Mouse (Mus musculus) hindbrain, embryonic 12.5 days (tissue): ENCODE data around the gene Arid2. TPM values are rescaled to one million over a fixed set of nuclear protein-coding genes. Genes with fewer than 3 reads are reported as not detected.
"Not testable (repeated sequence)": the region's sequence is repeated elsewhere in the genome, so short reads cannot be mapped to it uniquely, and the experiment has no call there.

Source experiments
- ATAC-seq: fragments of 200-750 bp; cut with Nextera tagmentation; 2 replicates; pipeline ENCODE4 v1.8.0; 2017; ENCODE audit warnings: moderate TSS enrichment; ENCODE audit not compliant: low FRiP score
- H3K27ac ChIP-seq: fragments of 300-500 bp; sonication (generic); 2 replicates; pipeline ENCODE4 v1.5.1; 2016; ENCODE audit warnings: mild to moderate bottlenecking
- H3K27me3 ChIP-seq: fragments of 300-500 bp; sonication (generic); 2 replicates; pipeline ENCODE4 v1.6.1; 2016; ENCODE audit warnings: mild to moderate bottlenecking
- H3K36me3 ChIP-seq: fragments of 300-500 bp; sonication (generic); 2 replicates; pipeline ENCODE4 v1.6.1; 2016; ENCODE audit warnings: mild to moderate bottlenecking
- H3K4me1 ChIP-seq: fragments of 300-500 bp; sonication (generic); 2 replicates; pipeline ENCODE4 v1.6.1; 2016
- H3K4me2 ChIP-seq: fragments of 300-500 bp; sonication (generic); replicated peaks from 2 replicates; pipeline ENCODE4 v1.6.1; 2016; ENCODE audit warnings: mild to moderate bottlenecking
- H3K4me3 ChIP-seq: fragments of 300-500 bp; sonication (generic); 2 replicates; pipeline ENCODE4 v1.5.1; 2016; ENCODE audit warnings: mild to moderate bottlenecking
- H3K9ac ChIP-seq: fragments of 300-500 bp; sonication (generic); 2 replicates; pipeline ENCODE4 v1.6.1; 2016; ENCODE audit warnings: mild to moderate bottlenecking, moderate library complexity
- H3K9me3 ChIP-seq: fragments of 300-500 bp; sonication (generic); replicated peaks from 2 replicates; pipeline ENCODE4 v1.6.1; 2016; ENCODE audit warnings: mild to moderate bottlenecking
- WGBS: fragments of 180-500 bp; shearing (Covaris S2); methylation state at CpG from one replicate; pipeline ENCODE4 v1.1.7; 2016; 5-methylcytosine and 5-hydroxymethylcytosine counted together
- polyA plus RNA-seq: library from polyadenylated mRNA; unstranded; fragments of >200 nt; fragmentation: Nextera tagmentation; extraction: Ambion mirVana; gene quantifications from 2 replicates; pipeline ENCODE4 v1.2.1, GENCODE M21; 2016

Arid2 gene
- polyA plus RNA-seq, 1 experiment from 2014 or later = 37.3 TPM

GRCm38 (mm10) chr15:96398333-96398732 lies 111.0 kb downstream of the Arid2 start:
- Histone ChIP-seq H3K9ac (no peak overlapping the region), H3K27ac (no peak overlapping the region), H3K36me3 (peaks cover 60% of the 10 kb centered on the region), H3K4me2 (no peak overlapping the region), H3K9me3 (no peaks in the 10 kb centered on the region), H3K4me1 (no peaks in the 10 kb centered on the region), H3K4me3 (no peak overlapping the region), H3K27me3 (no peaks in the 10 kb centered on the region)
- no peak for ATAC-seq
- 89% methylated on average over 10 of the region's 10 CpGs for WGBS

DNA sequence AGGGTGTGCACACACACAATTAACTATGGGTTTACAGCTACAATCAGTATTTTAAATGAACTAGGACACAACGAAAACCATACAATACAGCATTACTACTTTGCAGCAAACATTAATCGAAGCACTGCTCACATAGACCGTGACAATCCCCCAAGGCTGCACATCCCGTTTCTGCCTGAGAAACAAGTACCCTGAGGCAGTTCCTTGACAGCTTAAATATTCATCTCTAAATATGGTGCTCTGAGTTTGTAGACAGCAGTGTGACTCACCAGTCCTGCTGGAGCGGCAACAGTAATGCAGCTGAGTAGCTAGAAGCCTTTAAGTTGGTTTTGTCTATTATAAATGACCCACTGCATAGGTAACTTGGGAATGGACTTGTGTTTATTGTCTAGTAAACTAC lies 118.2 kb downstream of the Arid2 start:
- H3K27ac ChIP-seq = no peak overlapping the region
- no peak for ATAC-seq
- H3K27me3 ChIP-seq = no peaks in the 10 kb centered on the region
- H3K4me1 ChIP-seq = no peaks in the 10 kb centered on the region
- H3K4me2 ChIP-seq = no peak overlapping the region
- peaks cover 38% of the 10 kb centered on the region for H3K36me3 ChIP-seq
- H3K9ac ChIP-seq = no peak overlapping the region
- WGBS = 83% methylated on average over 5 of the region's 5 CpGs
- no peaks in the 10 kb centered on the region for H3K9me3 ChIP-seq
- no peak overlapping the region for H3K4me3 ChIP-seq

GRCm38 (mm10) chr15:96406253-96406652 lies 118.9 kb downstream of the Arid2 start:
- Histone ChIP-seq H3K36me3 (peaks cover 39% of the 10 kb centered on the region), H3K4me1 (no peaks in the 10 kb centered on the region), H3K9me3 (no peaks in the 10 kb centered on the region), H3K27ac (no peak overlapping the region), H3K27me3 (no peaks in the 10 kb centered on the region), H3K4me3 (no peak overlapping the region), H3K9ac (no peak overlapping the region), H3K4me2 (no peak overlapping the region)
- WGBS = 79% methylated on average over 4 of the region's 4 CpGs
- ATAC-seq = no peak

- H3K9ac ChIP-seq = no peak overlapping the region
- 86% methylated on average over 2 of the region's 2 CpGs for WGBS
- ATAC-seq = no peak
- no peak overlapping the region for H3K27ac ChIP-seq
- H3K27me3 ChIP-seq = no peaks in the 10 kb centered on the region
- H3K4me2 ChIP-seq = no peak overlapping the region
- no peaks in the 10 kb centered on the region for H3K4me1 ChIP-seq
- peaks cover 41% of the 10 kb centered on the region for H3K36me3 ChIP-seq
- H3K9me3 ChIP-seq = no peaks in the 10 kb centered on the region
- no peak overlapping the region for H3K4me3 ChIP-seq
These were observed 119.8 kb downstream of the Arid2 start for GRCm38 (mm10) chr15:96407151-96407550.

DNA sequence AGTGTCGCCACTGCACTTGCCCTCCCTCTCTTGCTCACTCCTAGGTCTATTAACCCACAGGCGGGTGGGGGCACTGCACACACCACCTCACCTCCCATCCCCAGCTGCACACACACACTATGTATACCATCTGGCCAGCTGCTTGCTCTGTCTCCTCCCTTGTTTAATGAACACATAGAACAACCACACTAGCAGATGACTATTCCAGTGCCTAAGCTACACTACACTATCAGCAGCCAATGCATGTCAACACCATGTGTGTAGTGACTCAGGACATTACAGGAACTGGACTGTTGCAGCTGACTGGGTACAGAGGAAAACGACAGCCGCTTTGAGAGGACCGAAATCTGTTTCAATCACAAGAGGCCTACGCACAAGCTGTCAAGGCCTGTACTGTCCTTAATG lies 121.4 kb downstream of the Arid2 start:
- H3K4me1 ChIP-seq = no peaks in the 10 kb centered on the region
- peaks cover 43% of the 10 kb centered on the region for H3K36me3 ChIP-seq
- H3K9ac ChIP-seq = no peak overlapping the region
- no peaks in the 10 kb centered on the region for H3K27me3 ChIP-seq
- no peaks in the 10 kb centered on the region for H3K9me3 ChIP-seq
- H3K27ac ChIP-seq = no peak overlapping the region
- no peak overlapping the region for H3K4me2 ChIP-seq
- no peak overlapping the region for H3K4me3 ChIP-seq
- ATAC-seq = no peak
- 91% methylated on average over 6 of the region's 6 CpGs for WGBS

DNA sequence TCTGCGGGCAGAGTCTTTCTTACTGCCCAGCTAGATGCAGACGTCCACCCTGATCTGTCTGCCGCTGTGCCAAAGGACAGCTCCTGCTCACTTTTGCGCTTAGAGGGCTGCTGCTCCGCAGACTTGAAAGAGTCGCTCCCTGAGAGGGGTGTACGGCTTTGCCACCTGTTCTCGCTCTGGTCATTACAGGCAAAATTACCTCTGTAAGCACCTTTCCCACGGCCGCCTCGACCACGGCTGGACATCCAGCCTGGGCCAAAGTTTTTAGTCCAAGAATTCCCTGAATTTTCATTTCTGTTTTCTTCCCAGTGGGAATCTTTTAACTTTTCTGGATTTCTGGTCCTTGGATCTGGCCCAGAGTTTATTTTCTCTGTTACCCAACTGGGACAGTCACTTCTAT lies 130.8 kb downstream of the Arid2 start:
- H3K9me3 ChIP-seq = no peaks in the 10 kb centered on the region
- H3K9ac ChIP-seq = no peak overlapping the region
- peaks cover 86% of the 10 kb centered on the region for H3K36me3 ChIP-seq
- WGBS = 95% methylated on average over 12 of the region's 12 CpGs
- no peak for ATAC-seq
- no peak overlapping the region for H3K4me2 ChIP-seq
- H3K27ac ChIP-seq = no peak overlapping the region
- H3K4me3 ChIP-seq = no peak overlapping the region
- no peaks in the 10 kb centered on the region for H3K27me3 ChIP-seq
- H3K4me1 ChIP-seq = no peaks in the 10 kb centered on the region

- ATAC-seq = no peak
- Histone ChIP-seq H3K36me3 (peaks cover 69% of the 10 kb centered on the region), H3K9ac (no peak overlapping the region), H3K27me3 (no peaks in the 10 kb centered on the region), H3K4me2 (no peak overlapping the region), H3K9me3 (no peaks in the 10 kb centered on the region), H3K27ac (no peak overlapping the region), H3K4me1 (no peaks in the 10 kb centered on the region), H3K4me3 (no peak overlapping the region)
- 98% methylated on average over 8 of the region's 8 CpGs for WGBS
These were observed 132.6 kb downstream of the Arid2 start for GRCm38 (mm10) chr15:96419920-96420319.

DNA sequence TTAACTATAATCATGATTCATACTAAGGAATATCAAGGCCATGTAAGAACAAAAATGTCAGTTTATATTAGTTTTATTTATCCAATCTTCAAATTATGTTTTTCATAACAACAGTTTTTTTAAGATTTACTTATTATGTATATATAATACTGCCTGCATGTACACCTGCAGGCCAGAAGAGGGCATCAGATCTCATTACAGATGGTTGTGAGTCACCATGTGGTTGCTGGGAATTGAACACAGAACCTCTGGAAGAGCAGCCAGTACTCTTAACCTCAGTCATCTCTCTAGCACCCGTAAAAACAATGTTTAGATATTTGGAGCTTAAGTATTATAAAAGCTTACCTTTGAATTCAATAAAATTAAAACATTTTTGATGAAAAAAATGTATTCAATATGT lies 146.9 kb downstream of the Arid2 start:
- no peak overlapping the region for H3K4me3 ChIP-seq
- no peaks in the 10 kb centered on the region; the same call in 1 of the 2 replicates for H3K9me3 ChIP-seq
- H3K27me3 ChIP-seq = no peaks in the 10 kb centered on the region
- H3K27ac ChIP-seq = no peak overlapping the region
- peaks cover 39% of the 10 kb centered on the region for H3K36me3 ChIP-seq
- WGBS = 98% methylated on average over 1 of the region's 1 CpGs
- H3K4me2 ChIP-seq = no peak overlapping the region
- H3K9ac ChIP-seq = no peak overlapping the region
- ATAC-seq = no peak
- H3K4me1 ChIP-seq = no peaks in the 10 kb centered on the region

DNA sequence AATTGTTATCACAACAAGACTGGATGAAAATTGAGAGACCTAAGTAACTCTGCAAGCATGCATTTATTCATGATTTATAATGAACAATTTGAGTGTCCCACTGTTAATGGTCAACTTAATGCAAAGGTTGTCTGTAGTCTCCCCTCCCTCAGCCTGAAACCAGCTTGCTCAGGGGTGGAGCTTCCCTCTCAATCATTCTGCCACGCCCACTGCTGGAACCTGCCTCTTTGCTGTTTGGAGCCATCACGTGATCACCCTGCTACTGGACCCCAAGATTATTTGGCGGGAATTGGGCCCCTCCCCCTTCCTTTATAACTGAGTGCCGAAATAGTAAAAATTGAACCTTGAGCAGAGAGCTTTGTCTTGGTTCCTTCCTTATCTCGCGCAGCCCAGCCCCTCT lies 154.2 kb downstream of the Arid2 start:
- 87% methylated on average over 6 of the region's 6 CpGs for WGBS
- H3K27me3 ChIP-seq, H3K9me3 ChIP-seq, H3K9ac ChIP-seq, H3K27ac ChIP-seq, H3K4me3 ChIP-seq, ATAC-seq, H3K4me1 ChIP-seq, H3K4me2 ChIP-seq: not testable (repeated sequence)
- peaks cover 18% of the 10 kb centered on the region; the same call in 1 of the 2 replicates for H3K36me3 ChIP-seq

- no peaks in the 10 kb centered on the region for H3K4me1 ChIP-seq
- WGBS = 92% methylated on average over 10 of the region's 10 CpGs
- no peak overlapping the region for H3K27ac ChIP-seq
- H3K4me3 ChIP-seq = no peak overlapping the region
- H3K4me2 ChIP-seq = no peak overlapping the region
- H3K36me3 ChIP-seq = peaks cover 28% of the 10 kb centered on the region
- H3K9me3 ChIP-seq = no peaks in the 10 kb centered on the region
- no peaks in the 10 kb centered on the region for H3K27me3 ChIP-seq
- no peak overlapping the region for H3K9ac ChIP-seq
- ATAC-seq = no peak
These were observed 159.5 kb downstream of the Arid2 start for GRCm38 (mm10) chr15:96446785-96447184.

DNA sequence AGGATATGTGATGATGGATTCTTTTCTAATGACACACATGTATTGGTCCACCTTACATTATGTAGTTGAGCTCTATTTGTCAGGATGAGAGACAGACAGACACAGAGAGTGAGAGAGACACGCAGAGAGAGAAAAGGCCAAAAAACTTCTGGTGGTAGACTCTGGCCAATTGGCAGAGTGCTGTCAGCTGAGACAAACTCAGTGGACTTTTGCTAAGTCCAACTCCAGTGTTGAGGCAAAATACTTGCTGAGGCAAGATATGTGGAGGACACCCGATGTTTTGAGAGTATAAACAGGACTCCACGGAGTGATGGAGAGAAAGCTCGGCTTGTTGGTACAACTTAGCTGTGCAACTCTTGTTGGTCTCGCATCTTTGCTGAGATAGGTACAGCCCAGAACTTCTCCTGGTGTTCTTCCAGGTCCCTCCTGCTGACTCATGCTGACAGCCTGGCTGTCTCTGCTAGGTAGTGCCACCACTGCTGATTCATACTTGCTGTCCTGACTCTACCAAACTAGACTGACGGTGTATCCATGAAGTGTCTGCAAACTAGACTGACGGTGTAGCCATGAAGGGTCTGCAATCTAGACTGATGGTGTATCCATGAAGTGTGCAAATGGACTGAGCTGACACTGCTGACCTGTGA lies 161.5 kb downstream of the Arid2 start:
- no peaks in the 10 kb centered on the region for H3K27me3 ChIP-seq
- peaks cover 24% of the 10 kb centered on the region for H3K36me3 ChIP-seq
- no peaks in the 10 kb centered on the region for H3K4me1 ChIP-seq
- ATAC-seq = no peak
- H3K4me2 ChIP-seq = no peak overlapping the region
- H3K4me3 ChIP-seq = no peak overlapping the region
- no peak overlapping the region for H3K27ac ChIP-seq
- no peaks in the 10 kb centered on the region for H3K9me3 ChIP-seq
- H3K9ac ChIP-seq = no peak overlapping the region
- WGBS = 90% methylated on average over 7 of the region's 7 CpGs

- Histone ChIP-seq H3K36me3 (peaks cover 15% of the 10 kb centered on the region), H3K4me1 (no peaks in the 10 kb centered on the region), H3K9ac (no peak overlapping the region), H3K9me3 (no peaks in the 10 kb centered on the region), H3K4me3 (no peak overlapping the region), H3K27me3 (no peaks in the 10 kb centered on the region), H3K4me2 (no peak overlapping the region), H3K27ac (no peak overlapping the region)
- ATAC-seq = no peak
- WGBS = 100% methylated on average over 1 of the region's 1 CpGs
These were observed 166.0 kb downstream of the Arid2 start for GRCm38 (mm10) chr15:96453346-96453745.
